Comparison of ENCODE assay signal across 12 mouse cellular contexts in genomic region chr7:132243225-132243624, GRCm38 (mm10).
DNase-seq lines count a peak whose midpoint lies in the region; ATAC-seq lines count a peak whose summit lies in the region.
"Had no signal": no experiment of that assay in that cellular context is flagged by ENCODE, and none has a peak within 500 bp of the region (broad histone marks: within the 10 kb centered on the region; RNA-seq: fewer than 3 reads in every experiment).

No protein-coding gene starts in this region.

- peak overlapping the region; percentile 37; the same call in 1 of the 2 replicates for H3K27ac ChIP-seq in heart, embryonic 16.5 days (ENCODE audit: low read length)
- no peak overlapping the region for H3K27ac ChIP-seq in liver, embryonic 16.5 days (ENCODE audit: low read length)
- no peak overlapping the region for H3K27ac ChIP-seq in liver, embryonic 12.5 days
- peak overlapping the region; percentile 70 for H3K27ac ChIP-seq in lung, embryonic 16.5 days (ENCODE audit: low read length)
- H3K27ac ChIP-seq: midbrain, embryonic 13.5 days had no signal

- DNase-seq in heart, postnatal 36 days = no peak
- DNase-seq in cerebellum, postnatal 14 days = no peak
- DNase-seq in adrenal gland, adult 18-20 months (ENCODE audit: low spot score in 2 of 2) = no peak
- DNase-seq: cerebellum, adult 8-10 months; gastrocnemius, postnatal 10 days had no signal

- no peak overlapping the region for H3K4me2 ChIP-seq in heart, embryonic 16.5 days (ENCODE audit: low read depth, low read length)
- H3K4me2 ChIP-seq in liver, embryonic 16.5 days (ENCODE audit: low read depth, low read length) = no peak overlapping the region
- no peak overlapping the region for H3K4me2 ChIP-seq in liver, embryonic 12.5 days
- H3K4me2 ChIP-seq in lung, embryonic 16.5 days (ENCODE audit: low read depth, low read length) = no peak overlapping the region
- H3K4me2 ChIP-seq: midbrain, embryonic 13.5 days had no signal

- peaks cover 3% of the 10 kb centered on the region; the same call in 1 of the 2 replicates for H3K4me1 ChIP-seq in heart, embryonic 16.5 days (ENCODE audit: control insufficient read depth, insufficient read depth, low read length)
- H3K4me1 ChIP-seq in liver, embryonic 16.5 days (ENCODE audit: control insufficient read depth, low read depth, low read length) = no peaks in the 10 kb centered on the region
- peaks cover 19% of the 10 kb centered on the region for H3K4me1 ChIP-seq in liver, embryonic 12.5 days
- H3K4me1 ChIP-seq in lung, embryonic 16.5 days (replicated peaks; ENCODE audit: control insufficient read depth, insufficient read depth, low read length) = peaks cover 18% of the 10 kb centered on the region

- H3K9ac ChIP-seq in heart, embryonic 16.5 days (ENCODE audit: low read length) = no peak overlapping the region
- H3K9ac ChIP-seq in liver, embryonic 16.5 days (ENCODE audit: low read depth, low read length) = no peak overlapping the region
- H3K9ac ChIP-seq in liver, embryonic 12.5 days = no peak overlapping the region
- H3K9ac ChIP-seq in lung, embryonic 16.5 days (ENCODE audit: low read length) = no peak overlapping the region
- H3K9ac ChIP-seq: midbrain, embryonic 13.5 days had no signal

- no peak overlapping the region for H3K4me3 ChIP-seq in heart, embryonic 16.5 days (ENCODE audit: low read length)
- H3K4me3 ChIP-seq in liver, embryonic 16.5 days (ENCODE audit: low read depth, low read length) = no peak overlapping the region
- H3K4me3 ChIP-seq in liver, embryonic 12.5 days = no peak overlapping the region
- no peak overlapping the region for H3K4me3 ChIP-seq in lung, embryonic 16.5 days (ENCODE audit: low read length)
- H3K4me3 ChIP-seq: midbrain, embryonic 13.5 days had no signal

- 68% methylated on average over 5 of the region's 5 CpGs for WGBS in heart, embryonic 16.5 days
- 52% methylated on average over 5 of the region's 5 CpGs for WGBS in liver, embryonic 16.5 days (ENCODE audit: insufficient replicate concordance)
- 68% methylated on average over 5 of the region's 5 CpGs for WGBS in liver, embryonic 12.5 days (ENCODE audit: insufficient replicate concordance)
- 44% methylated on average over 5 of the region's 5 CpGs for WGBS in lung, embryonic 16.5 days

- no peak for ATAC-seq in heart, embryonic 16.5 days (replicated peaks; ENCODE audit: extremely low read depth, insufficient read depth, low FRiP score)
- ATAC-seq in liver, embryonic 16.5 days (ENCODE audit: low read depth) = peak; percentile 28; the same call in 1 of the 2 replicates
- ATAC-seq in liver, embryonic 12.5 days = no peak
- peak; percentile 55 for ATAC-seq in lung, embryonic 16.5 days (ENCODE audit: low read depth)
- 0 out of 2 replicates have a peak, but pooled peaks have one; percentile 17 for ATAC-seq in megakaryocyte-erythroid progenitor cell, adult 5-6 weeks (replicated peaks; ENCODE audit: low FRiP score, low TSS enrichment, poor library complexity, severe bottlenecking)
- ATAC-seq: forebrain, embryonic 14.5 days; midbrain, embryonic 13.5 days had no signal

- no peaks in the 10 kb centered on the region for H3K36me3 ChIP-seq in heart, embryonic 16.5 days (ENCODE audit: control insufficient read depth, insufficient read depth)
- H3K36me3 ChIP-seq in liver, embryonic 16.5 days (ENCODE audit: control insufficient read depth, insufficient read depth) = no peaks in the 10 kb centered on the region
- H3K36me3 ChIP-seq in liver, embryonic 12.5 days = peaks cover 48% of the 10 kb centered on the region
- H3K36me3 ChIP-seq in lung, embryonic 16.5 days (ENCODE audit: control insufficient read depth, insufficient read depth, low read length) = peaks cover 10% of the 10 kb centered on the region

- H3K27me3 ChIP-seq in heart, embryonic 16.5 days (ENCODE audit: control insufficient read depth, insufficient read depth, low read length) = no peaks in the 10 kb centered on the region
- H3K27me3 ChIP-seq in liver, embryonic 16.5 days (ENCODE audit: control insufficient read depth, insufficient read depth, low read depth, low read length) = no peaks in the 10 kb centered on the region
- no peaks in the 10 kb centered on the region for H3K27me3 ChIP-seq in liver, embryonic 12.5 days (replicated peaks)
- no peaks in the 10 kb centered on the region for H3K27me3 ChIP-seq in lung, embryonic 16.5 days (ENCODE audit: control insufficient read depth, insufficient read depth, low read depth, low read length)
- H3K27me3 ChIP-seq: midbrain, embryonic 13.5 days had no signal

- intact Hi-C loops in heart, postnatal 36 days (cut with DNase I) = no loop called here

- no peaks in the 10 kb centered on the region for H3K9me3 ChIP-seq in heart, embryonic 16.5 days (replicated peaks; ENCODE audit: control insufficient read depth, low read length)
- no peaks in the 10 kb centered on the region for H3K9me3 ChIP-seq in liver, embryonic 16.5 days (replicated peaks; ENCODE audit: control insufficient read depth, low read length)
- no peaks in the 10 kb centered on the region for H3K9me3 ChIP-seq in liver, embryonic 12.5 days (replicated peaks)
- no peaks in the 10 kb centered on the region for H3K9me3 ChIP-seq in lung, embryonic 16.5 days (ENCODE audit: control insufficient read depth, low read length)
- H3K9me3 ChIP-seq: midbrain, embryonic 13.5 days had no signal

Comparison
In these comparisons a context has a peak if more than half of its experiments do, and no peak if none do; other contexts are left out.
1. ATAC-seq: peak in liver, embryonic 16.5 days (single experiment), lung, embryonic 16.5 days (single experiment) and megakaryocyte-erythroid progenitor cell, adult 5-6 weeks (single experiment); none in heart, embryonic 16.5 days (single experiment) and liver, embryonic 12.5 days (single experiment).
2. H3K27ac ChIP-seq: peak in heart, embryonic 16.5 days (single experiment) and lung, embryonic 16.5 days (single experiment); none in liver, embryonic 16.5 days (single experiment) and liver, embryonic 12.5 days (single experiment).